Mouse (Mus musculus) kidney, adult 2 months (tissue): ENCODE results near the gene Olfr322. TPM values are rescaled to one million over a fixed set of nuclear protein-coding genes. Genes with fewer than 3 reads are reported as not detected.
"Not testable (repeated sequence)": the region's sequence is repeated elsewhere in the genome, so short reads cannot be mapped to it uniquely, and the experiment has no call there.

Experiments
- DNase-seq: peaks from one replicate; pipeline ENCODE4 v3.0.0; 2021
- H3K27ac ChIP-seq: fragments of 200-500 bp; 2 replicates; pipeline ENCODE4 v1.5.1; 2012; ENCODE audit warnings: low read depth, low read length, control low read depth, inconsistent platforms; ENCODE audit not compliant: insufficient read depth
- H3K27me3 ChIP-seq: fragments of 200-500 bp; replicated peaks from 2 replicates; pipeline ENCODE4 v1.6.1; 2012; ENCODE audit warnings: mild to moderate bottlenecking, moderate library complexity, low read length, inconsistent platforms; ENCODE audit not compliant: control insufficient read depth, insufficient read depth
- H3K36me3 ChIP-seq: fragments of 200-500 bp; 2 replicates; pipeline ENCODE4 v1.6.1; 2012; ENCODE audit warnings: mild to moderate bottlenecking, moderate library complexity, low read length, inconsistent platforms; ENCODE audit not compliant: control insufficient read depth, insufficient read depth
- H3K4me1 ChIP-seq: fragments of 200-500 bp; 2 replicates; pipeline ENCODE4 v1.6.1; 2011; ENCODE audit warnings: low read length; ENCODE audit not compliant: control insufficient read depth, insufficient read depth
- H3K4me3 ChIP-seq: fragments of 200-500 bp; 2 replicates; pipeline ENCODE4 v1.5.1; 2011; ENCODE audit warnings: mild to moderate bottlenecking, low read depth, low read length, control low read depth; ENCODE audit not compliant: insufficient read depth
- CTCF ChIP-seq: fragments of 200-500 bp; conservative IDR thresholded peaks from 2 replicates; pipeline ENCODE4 v1.5.1; 2011; ENCODE audit warnings: low read depth, mild to moderate bottlenecking, control low read depth, low read length, moderate library complexity, mixed read lengths; ENCODE audit not compliant: insufficient read depth, insufficient read length
- POLR2A ChIP-seq: fragments of 200-500 bp; IDR thresholded peaks from one replicate; pipeline ENCODE4 v1.6.1; 2011; ENCODE audit warnings: low read depth, low read length, control low read depth
- WGBS: fragments of 180-500 bp; shearing (Covaris S2); methylation state at CpG from one replicate; pipeline ENCODE4 v1.1.7; 2018; 5-methylcytosine and 5-hydroxymethylcytosine counted together
- polyA plus RNA-seq: library from polyadenylated mRNA; depleted of rRNA; stranded (reverse); fragments of >200 nt; gene quantifications from 2 replicates; pipeline ENCODE4 v1.2.3, GENCODE M21; 2012; rRNA removed

The Olfr322 gene
- polyA plus RNA-seq, 1 experiment, result not detected

GRCm38 (mm10) chr11:58643350-58643749, 15.2 kb upstream of the Olfr322 start:
- no peaks in the 10 kb centered on the region for H3K4me1 ChIP-seq
- H3K27me3 ChIP-seq, result no peaks in the 10 kb centered on the region
- H3K36me3 ChIP-seq, result no peaks in the 10 kb centered on the region
- no peak overlapping the region for H3K27ac ChIP-seq
- TF ChIP-seq CTCF (peak; percentile 68), POLR2A (no peak)
- no peak for DNase-seq
- 28% methylated on average over 6 of the region's 6 CpGs for WGBS
- no peak overlapping the region for H3K4me3 ChIP-seq

- Histone ChIP-seq H3K27ac (no peak overlapping the region), H3K4me3 (no peak overlapping the region), H3K4me1 (no peaks in the 10 kb centered on the region), H3K27me3 (no peaks in the 10 kb centered on the region), H3K36me3 (no peaks in the 10 kb centered on the region)
- DNase-seq, result no peak
- TF ChIP-seq CTCF (no peak), POLR2A (no peak)
- 52% methylated on average over 3 of the region's 3 CpGs for WGBS
Observed at GRCm38 (mm10) chr11:58655151-58655550, 3.4 kb upstream of the Olfr322 start.

- Histone ChIP-seq H3K36me3 (no peaks in the 10 kb centered on the region), H3K4me1 (peaks cover 2% of the 10 kb centered on the region; the same call in 1 of the 2 replicates), H3K4me3 (no peak overlapping the region), H3K27me3 (no peaks in the 10 kb centered on the region), H3K27ac (no peak overlapping the region)
- no peak for DNase-seq
- TF ChIP-seq POLR2A (no peak), CTCF (no peak)
Observed at GRCm38 (mm10) chr11:58669252-58669651, 10.7 kb downstream of the Olfr322 start.

- no peaks in the 10 kb centered on the region for H3K27me3 ChIP-seq
- peaks cover 2% of the 10 kb centered on the region; the same call in 1 of the 2 replicates for H3K4me1 ChIP-seq
- H3K27ac ChIP-seq, result no peak overlapping the region
- TF ChIP-seq CTCF (no peak), POLR2A (no peak)
- H3K36me3 ChIP-seq, result no peaks in the 10 kb centered on the region
- 53% methylated on average over 4 of the region's 4 CpGs for WGBS
- H3K4me3 ChIP-seq, result no peak overlapping the region
- no peak for DNase-seq
Observed at GRCm38 (mm10) chr11:58671825-58672224, 13.2 kb downstream of the Olfr322 start.

GRCm38 (mm10) chr11:58680799-58681198, 22.2 kb downstream of the Olfr322 start, which contains the start of gene Olfr320:
Gene Olfr320, plus strand, starts transcription at chr11:58681099.
- WGBS, result 87% methylated on average over 1 of the region's 1 CpGs
- no peak for TF ChIP-seq CTCF
- Histone ChIP-seq H3K36me3 (no peaks in the 10 kb centered on the region), H3K4me1 (no peaks in the 10 kb centered on the region), H3K4me3 (no peak within 1 kb of the TSS), H3K27ac (no peak within 1 kb of the TSS), H3K27me3 (no peaks in the 10 kb centered on the region)
- DNase-seq, result no peak

- H3K36me3 ChIP-seq, result no peaks in the 10 kb centered on the region
- no peak within 1 kb of the TSS for H3K27ac ChIP-seq
- no peak for DNase-seq
- WGBS, result 82% methylated on average over 3 of the region's 3 CpGs
- H3K4me1 ChIP-seq, result no peaks in the 10 kb centered on the region
- H3K27me3 ChIP-seq, result no peaks in the 10 kb centered on the region
- H3K4me3 ChIP-seq, result no peak within 1 kb of the TSS
- no peak for TF ChIP-seq CTCF
- no peak for TF ChIP-seq POLR2A
Observed at GRCm38 (mm10) chr11:58698862-58699261, 40.3 kb downstream of the Olfr322 start, which contains the start of gene Olfr319. Gene Olfr319, plus strand, starts transcription at chr11:58699162.

- H3K4me1 ChIP-seq, result no peaks in the 10 kb centered on the region
- H3K4me3 ChIP-seq, result no peak overlapping the region
- WGBS, result 79% methylated on average over 11 of the region's 11 CpGs
- H3K36me3 ChIP-seq, result no peaks in the 10 kb centered on the region
- H3K27ac ChIP-seq, result no peak overlapping the region
- TF ChIP-seq POLR2A (no peak), CTCF (no peak)
- DNase-seq, result no peak
- no peaks in the 10 kb centered on the region for H3K27me3 ChIP-seq
Observed at GRCm38 (mm10) chr11:58709086-58709485, 50.5 kb downstream of the Olfr322 start.

GRCm38 (mm10) chr11:58717723-58718122, 59.1 kb downstream of the Olfr322 start:
- H3K4me3 ChIP-seq, H3K27ac ChIP-seq, H3K4me1 ChIP-seq, DNase-seq, H3K27me3 ChIP-seq, H3K36me3 ChIP-seq: not testable (repeated sequence)
- 85% methylated on average over 7 of the region's 7 CpGs for WGBS

Other genes starting within 250 kb of the Olfr322 start
- not detected in 2 replicates for gene 1810065E05Rik, start 237.7 kb upstream of the Olfr322 start, polyA plus RNA-seq
- gene Gm12253, start 226.2 kb upstream of the Olfr322 start, polyA plus RNA-seq, result not detected in 2 replicates
- not detected in 2 replicates for gene Lypd9, start 205.9 kb upstream of the Olfr322 start, polyA plus RNA-seq
- gene Olfr30, start 196.5 kb upstream of the Olfr322 start, polyA plus RNA-seq, result not detected in 2 replicates
- not detected in 2 replicates for gene Olfr332, start 166.2 kb upstream of the Olfr322 start, polyA plus RNA-seq
- not detected in 2 replicates for gene Olfr331, start 156.2 kb upstream of the Olfr322 start, polyA plus RNA-seq
- not detected in 2 replicates for gene Olfr330, start 123.9 kb upstream of the Olfr322 start, polyA plus RNA-seq
- not detected in 2 replicates for gene Olfr329-ps, start 112.4 kb upstream of the Olfr322 start, polyA plus RNA-seq
- not detected in 2 replicates for gene Olfr328, start 103.1 kb upstream of the Olfr322 start, polyA plus RNA-seq
- not detected in 2 replicates for gene Olfr224, start 88.2 kb upstream of the Olfr322 start, polyA plus RNA-seq
- gene Olfr325, start 81.1 kb upstream of the Olfr322 start, polyA plus RNA-seq, result not detected in 2 replicates
- not detected in 2 replicates for gene Olfr324, start 63.7 kb upstream of the Olfr322 start, polyA plus RNA-seq
- gene 2210407C18Rik, start 42.7 kb upstream of the Olfr322 start, polyA plus RNA-seq, result not detected in 2 replicates
- gene Olfr323, start 28.3 kb upstream of the Olfr322 start, polyA plus RNA-seq, result not detected in 2 replicates
- not detected in 2 replicates for gene Trim58, start 18.3 kb upstream of the Olfr322 start, polyA plus RNA-seq
- not detected in 2 replicates for gene Olfr320, start 22.3 kb downstream of the Olfr322 start, polyA plus RNA-seq
- gene Olfr319, start 40.4 kb downstream of the Olfr322 start, polyA plus RNA-seq, result not detected in 2 replicates
- gene Olfr318, start 65.2 kb downstream of the Olfr322 start, polyA plus RNA-seq, result not detected in 2 replicates
- gene Olfr317, start 80.4 kb downstream of the Olfr322 start, polyA plus RNA-seq, result not detected in 2 replicates
- not detected in 2 replicates for gene Olfr316, start 94.0 kb downstream of the Olfr322 start, polyA plus RNA-seq
- not detected in 2 replicates for gene Olfr315, start 114.4 kb downstream of the Olfr322 start, polyA plus RNA-seq
- gene Olfr314, start 124.2 kb downstream of the Olfr322 start, polyA plus RNA-seq, result not detected in 2 replicates
- not detected in 2 replicates for gene Fam183b, start 143.2 kb downstream of the Olfr322 start, polyA plus RNA-seq
- not detected in 2 replicates for gene Olfr313, start 156.2 kb downstream of the Olfr322 start, polyA plus RNA-seq
- gene Olfr312, start 170.5 kb downstream of the Olfr322 start, polyA plus RNA-seq, result not detected in 2 replicates
- gene Olfr311, start 180.5 kb downstream of the Olfr322 start, polyA plus RNA-seq, result not detected in 2 replicates
- 2.3 and 2.6 TPM in 2 replicates for gene Gm12258, start 188.4 kb downstream of the Olfr322 start, polyA plus RNA-seq
- 3.3 and 3.7 TPM in 2 replicates for gene 2810021J22Rik, start 208.4 kb downstream of the Olfr322 start, polyA plus RNA-seq
- 1.2 and 1.5 TPM in 2 replicates for gene Zfp39, start 245.4 kb downstream of the Olfr322 start, polyA plus RNA-seq